Mouse (Mus musculus) megakaryocyte, embryonic 14.5 days (primary cell): ENCODE results near the gene Mroh8. TPM values are rescaled to one million over a fixed set of nuclear protein-coding genes. Genes with fewer than 3 reads are reported as not detected.
A peak's percentile ranks its signal among the peaks of the same experiment; 100 is the strongest.
"Not testable (repeated sequence)": the region's sequence is repeated elsewhere in the genome, so short reads cannot be mapped to it uniquely, and the experiment has no call there.

Source experiments
- H3K27me3 ChIP-seq: replicated peaks from 2 replicates; pipeline ENCODE3; 2012; ENCODE audit warnings: inconsistent platforms
- H3K36me3 ChIP-seq: replicated peaks from 2 replicates; pipeline ENCODE3; 2012; ENCODE audit warnings: low read length, inconsistent platforms, mixed read lengths
- H3K4me1 ChIP-seq: 2 replicates; pipeline ENCODE4 v1.6.1; 2012; ENCODE audit warnings: inconsistent platforms
- H3K4me3 ChIP-seq: replicated peaks from 2 replicates; pipeline ENCODE3; 2012; ENCODE audit warnings: moderate library complexity, mild to moderate bottlenecking, inconsistent platforms
- H3K9me3 ChIP-seq: 2 replicates; pipeline ENCODE4 v1.6.1; 2012; ENCODE audit warnings: inconsistent platforms
- FLI1 ChIP-seq: IDR thresholded peaks from 2 replicates; pipeline ENCODE4 v1.6.1; 2012; ENCODE audit warnings: low read length, inconsistent platforms, mixed read lengths
- GATA1 ChIP-seq: IDR thresholded peaks from 3 replicates; pipeline ENCODE4 v1.6.1; 2012; ENCODE audit warnings: mixed read lengths, low read length, inconsistent platforms, borderline replicate concordance
- polyA plus RNA-seq: library from polyadenylated mRNA; stranded (reverse); fragments of >175 nt; gene quantifications from 2 replicates; pipeline ENCODE4 v1.2.3, GENCODE M21; 2012; ENCODE audit warnings: low replicate concordance; ENCODE audit not compliant: insufficient read depth

Gene Mroh8
- polyA plus RNA-seq, 1 experiment: not detected

DNA sequence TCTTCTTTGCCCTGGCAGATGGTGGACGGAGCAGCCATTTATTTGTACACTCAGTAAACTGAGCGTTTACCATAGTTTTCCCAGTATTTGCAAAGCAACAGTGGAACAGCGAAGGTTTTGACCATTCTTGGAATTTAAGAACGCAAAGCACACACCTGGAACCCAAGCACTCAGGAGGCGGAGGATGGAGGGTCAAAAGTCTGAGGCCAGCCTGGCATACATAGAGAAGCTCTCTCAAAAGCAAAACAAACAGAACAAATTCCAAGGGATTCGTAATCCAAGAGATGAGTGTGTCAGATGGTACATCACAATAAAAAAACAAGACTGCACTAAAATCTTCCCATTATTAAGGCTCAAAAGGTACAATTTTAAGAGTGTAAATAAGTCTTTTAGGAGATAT, 105.8 kb downstream of the Mroh8 start:
- H3K27me3 ChIP-seq: no peaks in the 10 kb centered on the region
- peaks cover 29% of the 10 kb centered on the region for H3K4me1 ChIP-seq
- H3K36me3 ChIP-seq: peaks cover 75% of the 10 kb centered on the region
- TF ChIP-seq FLI1: no peak
- TF ChIP-seq GATA1: no peak
- H3K9me3 ChIP-seq: no peaks in the 10 kb centered on the region
- no peak overlapping the region for H3K4me3 ChIP-seq

DNA sequence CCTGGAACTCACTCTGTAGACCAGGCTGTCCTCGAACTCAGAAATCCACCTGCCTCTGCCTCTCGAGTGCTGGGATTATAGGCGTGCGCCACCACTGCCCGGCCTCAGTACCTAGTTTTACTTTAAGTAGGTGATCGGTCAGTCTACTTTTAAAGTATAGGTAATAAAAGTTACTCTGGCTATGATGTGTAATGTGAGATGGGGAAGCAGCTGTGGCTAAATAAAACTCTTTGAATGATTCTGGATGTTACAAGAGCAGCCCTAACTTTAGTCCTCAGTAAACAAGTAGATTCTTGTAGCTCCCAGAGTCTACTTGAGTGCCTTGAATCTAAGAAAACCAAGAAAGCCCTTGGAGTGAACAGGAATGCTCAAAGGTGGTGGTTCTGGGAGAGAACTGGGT, 106.4 kb downstream of the Mroh8 start:
- Histone ChIP-seq H3K36me3 (peaks cover 78% of the 10 kb centered on the region), H3K4me3 (no peak overlapping the region), H3K9me3 (no peaks in the 10 kb centered on the region), H3K27me3 (no peaks in the 10 kb centered on the region), H3K4me1 (peaks cover 27% of the 10 kb centered on the region)
- no peak for TF ChIP-seq GATA1

DNA sequence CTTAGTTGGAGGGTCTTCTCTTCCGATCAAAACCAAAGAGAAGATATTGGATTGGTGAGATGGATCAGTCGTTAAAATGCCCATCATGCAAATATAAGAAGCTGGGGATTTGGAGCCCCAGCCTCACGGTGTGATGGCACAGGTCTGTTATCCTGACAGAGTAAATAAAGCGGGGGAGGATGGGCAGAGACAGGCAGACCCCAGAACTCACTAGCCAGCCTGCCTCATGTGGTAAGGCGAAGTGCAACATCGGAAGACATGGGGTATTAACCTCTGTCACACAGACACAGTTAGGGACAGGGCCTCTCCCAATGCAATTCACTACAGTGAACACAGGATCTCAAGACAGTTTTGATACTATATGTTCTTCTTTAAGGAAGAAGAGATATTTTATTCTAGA, 108.7 kb downstream of the Mroh8 start:
- no peak for TF ChIP-seq FLI1
- TF ChIP-seq GATA1: no peak
- no peaks in the 10 kb centered on the region for H3K27me3 ChIP-seq
- peaks cover 42% of the 10 kb centered on the region for H3K4me1 ChIP-seq
- peaks cover 7% of the 10 kb centered on the region; the same call in 1 of the 2 replicates for H3K9me3 ChIP-seq
- H3K4me3 ChIP-seq: no peak overlapping the region
- H3K36me3 ChIP-seq: peaks cover 78% of the 10 kb centered on the region

DNA sequence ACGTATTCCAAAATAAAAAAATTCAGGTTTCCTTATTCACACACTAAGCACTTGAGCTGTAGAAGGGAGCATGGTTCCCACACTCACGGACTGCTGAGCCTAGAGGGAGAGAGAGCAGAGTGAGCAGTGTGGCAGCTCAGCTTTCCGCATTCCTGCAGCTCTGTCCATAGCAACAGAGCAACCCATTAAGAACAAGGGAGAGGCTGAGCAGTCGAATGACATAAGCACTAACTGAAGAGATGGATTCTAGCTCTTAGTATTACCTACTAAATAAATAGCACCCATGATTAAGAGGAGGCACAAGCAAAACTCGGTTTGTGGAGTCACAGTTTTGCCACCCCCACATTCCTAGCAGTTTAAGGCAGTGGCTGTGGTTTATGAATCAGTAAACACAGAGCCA, 109.2 kb downstream of the Mroh8 start:
- peaks cover 10% of the 10 kb centered on the region; the same call in 1 of the 2 replicates for H3K9me3 ChIP-seq
- TF ChIP-seq GATA1: no peak
- TF ChIP-seq FLI1: no peak
- peaks cover 73% of the 10 kb centered on the region for H3K36me3 ChIP-seq
- peak overlapping the region; percentile 70 for H3K4me3 ChIP-seq
- H3K4me1 ChIP-seq: peaks cover 46% of the 10 kb centered on the region
- no peaks in the 10 kb centered on the region for H3K27me3 ChIP-seq

DNA sequence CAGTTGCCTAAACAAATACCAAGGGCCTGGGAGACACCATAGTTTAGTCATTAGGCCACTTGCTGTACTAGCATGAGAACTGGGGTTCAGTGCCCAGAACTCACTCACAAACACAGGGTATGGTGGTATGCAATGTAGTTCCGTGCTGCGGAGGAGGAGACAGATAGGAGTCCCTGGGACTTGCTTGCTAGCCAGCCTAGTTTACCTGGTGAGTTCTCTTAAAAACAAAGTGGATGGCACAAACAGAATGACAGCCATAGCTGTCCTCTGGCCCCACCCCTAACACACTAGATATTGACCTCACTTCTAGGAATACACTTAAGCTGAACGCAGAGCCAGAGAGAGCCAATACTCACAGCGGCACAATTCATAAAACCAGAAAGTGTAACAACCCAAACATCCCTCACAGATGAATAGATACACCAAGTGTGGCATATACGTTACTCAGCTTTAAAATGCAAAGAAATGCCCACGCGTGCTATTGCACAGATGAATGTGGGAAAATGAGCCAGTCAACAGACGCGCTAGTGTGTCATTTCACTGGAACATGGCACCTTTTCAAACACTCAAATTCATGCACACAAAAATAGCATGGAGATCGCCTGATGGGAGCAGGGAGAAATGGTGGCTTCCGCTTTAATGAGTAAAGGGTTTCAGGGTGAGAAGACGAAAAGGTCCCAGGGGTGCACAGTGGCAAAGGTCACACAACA, 112.8 kb downstream of the Mroh8 start:
- H3K4me1 ChIP-seq: peaks cover 53% of the 10 kb centered on the region
- peaks cover 62% of the 10 kb centered on the region for H3K36me3 ChIP-seq
- peak overlapping the region; percentile 42 for H3K4me3 ChIP-seq
- H3K27me3 ChIP-seq: no peaks in the 10 kb centered on the region
- H3K9me3 ChIP-seq: peaks cover 10% of the 10 kb centered on the region; the same call in 1 of the 2 replicates
- no peak for TF ChIP-seq FLI1
- TF ChIP-seq GATA1: no peak

DNA sequence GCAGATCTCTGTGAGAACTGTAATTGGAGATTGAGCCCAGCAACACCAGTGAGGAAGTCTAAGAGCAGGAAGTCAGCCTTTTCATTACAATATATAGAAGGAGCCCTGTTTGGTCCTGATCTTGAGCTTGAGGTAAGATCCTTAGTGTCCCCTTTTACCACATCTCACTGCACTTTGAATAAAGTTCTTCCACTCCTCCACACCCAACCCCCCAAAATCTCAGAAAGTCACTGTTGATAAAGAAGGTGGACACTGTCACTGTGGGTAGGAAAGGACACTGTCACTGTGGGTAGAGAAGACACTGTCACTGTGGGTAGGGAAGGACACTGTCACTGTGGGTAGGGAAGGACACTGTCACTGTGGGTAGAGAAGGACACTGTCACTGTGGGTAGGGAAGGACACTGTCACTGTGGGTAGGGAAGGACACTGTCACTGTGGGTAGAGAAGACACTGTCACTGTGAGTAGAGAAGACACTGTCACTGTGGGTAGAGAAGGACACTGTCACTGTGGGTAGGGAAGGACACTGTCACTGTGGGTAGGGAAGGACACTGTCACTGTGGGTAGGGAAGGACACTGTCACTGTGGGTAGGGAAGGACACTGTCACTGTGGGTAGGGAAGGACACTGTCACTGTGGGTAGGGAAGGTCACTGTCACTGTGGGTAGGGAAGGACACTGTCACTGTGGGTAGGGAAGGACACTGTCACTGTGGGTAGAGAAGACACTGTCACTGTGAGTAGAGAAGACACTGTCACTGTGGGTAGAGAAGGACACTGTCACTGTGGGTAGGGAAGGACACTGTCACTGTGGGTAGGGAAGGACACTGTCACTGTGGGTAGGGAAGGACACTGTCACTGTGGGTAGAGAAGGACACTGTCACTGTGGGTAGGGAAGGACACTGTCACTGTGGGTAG, 113.8 kb downstream of the Mroh8 start:
- not testable (repeated sequence) for H3K27me3 ChIP-seq, H3K4me3 ChIP-seq, H3K9me3 ChIP-seq
- H3K4me1 ChIP-seq: peaks cover 50% of the 10 kb centered on the region
- H3K36me3 ChIP-seq: peaks cover 70% of the 10 kb centered on the region

DNA sequence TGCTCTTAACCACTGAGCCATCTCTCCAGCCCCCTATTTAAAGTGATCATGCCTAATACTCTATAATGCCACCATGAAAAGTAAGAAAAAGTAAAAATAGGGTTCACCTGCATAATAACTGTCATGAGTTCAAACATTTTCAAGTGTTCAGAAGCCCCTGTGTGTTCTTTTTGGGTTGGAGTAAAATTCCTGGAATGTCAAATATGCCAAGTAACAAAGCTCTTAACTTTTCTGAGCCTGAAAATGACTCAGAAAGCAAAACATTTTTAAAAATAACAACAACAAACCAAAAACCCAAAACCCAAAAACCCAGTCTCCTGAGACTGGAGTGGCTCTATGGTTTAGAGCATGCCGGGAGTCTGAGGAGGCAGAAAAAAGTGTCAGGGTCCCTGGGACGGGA, 115.2 kb downstream of the Mroh8 start:
- Histone ChIP-seq H3K27me3 (no peaks in the 10 kb centered on the region), H3K36me3 (peaks cover 71% of the 10 kb centered on the region), H3K4me3 (no peak overlapping the region), H3K9me3 (peaks cover 10% of the 10 kb centered on the region; the same call in 1 of the 2 replicates), H3K4me1 (peaks cover 38% of the 10 kb centered on the region)
- TF ChIP-seq FLI1: no peak
- no peak for TF ChIP-seq GATA1

Other genes starting within 250 kb of the Mroh8 start
- gene Soga1, start 200.3 kb downstream of the Mroh8 start, polyA plus RNA-seq: 3.8 and 5.8 TPM in 2 replicates
- not detected in 2 replicates for gene Tldc2, start 192.5 kb downstream of the Mroh8 start, polyA plus RNA-seq
- 16.0 and 27.3 TPM in 2 replicates for gene Samhd1, start 144.3 kb downstream of the Mroh8 start, polyA plus RNA-seq
- 1.3 and 2.1 TPM in 2 replicates for gene Rbl1, start 75.0 kb downstream of the Mroh8 start, polyA plus RNA-seq
- 73.1 and 98.6 TPM in 2 replicates for gene Rpn2, start 532 bp downstream of the Mroh8 start, polyA plus RNA-seq
- 1.1 TPM in 1 of 2 replicates, not detected in the other for gene Ghrh, start 68.0 kb upstream of the Mroh8 start, polyA plus RNA-seq
- 42.3 and 73.0 TPM in 2 replicates for gene Manbal, start 88.0 kb upstream of the Mroh8 start, polyA plus RNA-seq
- gene Src, start 138.9 kb upstream of the Mroh8 start, polyA plus RNA-seq: 186 and 225 TPM in 2 replicates